Mouse (Mus musculus): Measurements from ENCODE around the gene Ppp2r3a. TPM values are rescaled to one million over a fixed set of nuclear protein-coding genes. Genes with fewer than 3 reads are reported as not detected.

Ppp2r3a gene
- polyA plus RNA-seq, 1 experiment, result 2.7 TPM

GRCm38 (mm10) chr9:101104931-101105330 lies 146.7 kb downstream of the Ppp2r3a start:
- no peak for TF ChIP-seq POLR2A (IDR thresholded peaks at IDR 0.05; ENCODE audit: control insufficient read depth, extremely low read depth, insufficient read depth, low read length, poor library complexity)
- H3K27ac ChIP-seq (ENCODE audit: control insufficient read depth, insufficient read depth, low read length), result no peak overlapping the region
- no peaks in the 10 kb centered on the region for H3K4me1 ChIP-seq (replicated peaks; ENCODE audit: control insufficient read depth, insufficient read depth, low read length)
- H3K36me3 ChIP-seq (ENCODE audit: control insufficient read depth, insufficient read depth, low read length), result peaks cover 33% of the 10 kb centered on the region
- H3K4me3 ChIP-seq (ENCODE audit: control insufficient read depth, insufficient read depth, low read length), result no peak overlapping the region
- H3K27me3 ChIP-seq (ENCODE audit: control insufficient read depth, insufficient read depth, low read length), result no peaks in the 10 kb centered on the region
- DNase-seq, result no peak
- WGBS, result 91% methylated on average over 11 of the region's 11 CpGs

DNA sequence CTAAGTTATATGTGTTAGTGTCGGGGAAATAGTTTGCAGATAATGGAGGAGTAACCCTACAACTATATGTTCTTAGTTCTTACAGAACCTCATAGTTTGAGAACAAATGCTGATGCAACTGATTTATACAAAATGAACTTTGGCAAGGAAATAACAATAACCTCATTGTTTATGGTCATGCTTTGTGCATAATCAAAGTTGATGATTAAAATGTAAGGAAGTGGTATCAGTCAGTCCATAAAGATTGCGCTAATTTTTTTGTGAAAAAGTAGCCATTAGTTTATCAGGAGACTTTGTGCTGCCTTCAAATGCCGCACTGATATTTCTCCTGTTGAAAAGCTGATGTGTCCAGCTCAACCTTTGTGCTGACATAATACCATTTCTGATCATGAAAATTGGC lies 149.3 kb downstream of the Ppp2r3a start:
- H3K36me3 ChIP-seq (ENCODE audit: control insufficient read depth, insufficient read depth, low read length), result peaks cover 33% of the 10 kb centered on the region
- WGBS, result over 99% methylated on average over 3 of the region's 3 CpGs

GRCm38 (mm10) chr9:101101547-101101946 lies 150.0 kb downstream of the Ppp2r3a start:
- WGBS, result 97% methylated on average over 8 of the region's 8 CpGs
- H3K4me1 ChIP-seq (replicated peaks; ENCODE audit: control insufficient read depth, insufficient read depth, low read length), result no peaks in the 10 kb centered on the region
- H3K36me3 ChIP-seq (ENCODE audit: control insufficient read depth, insufficient read depth, low read length), result peaks cover 34% of the 10 kb centered on the region
- H3K4me3 ChIP-seq (ENCODE audit: control insufficient read depth, insufficient read depth, low read length), result no peak overlapping the region
- TF ChIP-seq POLR2A (IDR thresholded peaks at IDR 0.05; ENCODE audit: control insufficient read depth, extremely low read depth, insufficient read depth, low read length, poor library complexity) (no peak), CTCF (IDR thresholded peaks at IDR 0.05; ENCODE audit: borderline replicate concordance, control insufficient read depth, extremely low read depth, insufficient read depth, low read length, poor library complexity) (no peak)
- H3K27me3 ChIP-seq (ENCODE audit: control insufficient read depth, insufficient read depth, low read length), result no peaks in the 10 kb centered on the region
- no peak overlapping the region for H3K27ac ChIP-seq (ENCODE audit: control insufficient read depth, insufficient read depth, low read length)
- DNase-seq, result no peak

More for the DNA sequence above, 149.3 kb downstream of the Ppp2r3a start:
- no peak for TF ChIP-seq POLR2A (IDR thresholded peaks at IDR 0.05; ENCODE audit: control insufficient read depth, extremely low read depth, insufficient read depth, low read length, poor library complexity)
- TF ChIP-seq CTCF (IDR thresholded peaks at IDR 0.05; ENCODE audit: borderline replicate concordance, control insufficient read depth, extremely low read depth, insufficient read depth, low read length, poor library complexity), result no peak
- no peaks in the 10 kb centered on the region for H3K27me3 ChIP-seq (ENCODE audit: control insufficient read depth, insufficient read depth, low read length)
- no peaks in the 10 kb centered on the region for H3K4me1 ChIP-seq (replicated peaks; ENCODE audit: control insufficient read depth, insufficient read depth, low read length)
- no peak for DNase-seq
- H3K27ac ChIP-seq (ENCODE audit: control insufficient read depth, insufficient read depth, low read length), result no peak overlapping the region
- H3K4me3 ChIP-seq (ENCODE audit: control insufficient read depth, insufficient read depth, low read length), result no peak overlapping the region

DNA sequence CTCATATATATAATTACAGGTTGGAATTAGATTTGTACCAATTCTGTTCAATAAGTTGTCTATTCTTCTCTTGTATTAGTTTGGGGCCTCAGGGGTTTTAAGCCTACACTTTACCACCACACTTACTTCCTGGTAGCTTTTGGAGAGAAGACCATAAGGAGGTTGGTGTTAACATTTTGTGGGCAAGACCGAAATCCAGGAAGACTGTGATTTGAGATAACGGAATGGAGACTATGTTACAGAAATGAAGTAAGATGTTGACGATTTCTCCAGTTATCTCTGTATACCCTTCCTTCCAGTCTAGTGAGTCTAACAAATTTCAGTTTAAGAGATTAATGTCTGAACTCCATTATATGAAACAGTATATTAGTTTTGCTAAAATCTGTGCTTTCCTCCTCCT lies 151.4 kb downstream of the Ppp2r3a start:
- peaks cover 34% of the 10 kb centered on the region for H3K36me3 ChIP-seq (ENCODE audit: control insufficient read depth, insufficient read depth, low read length)
- no peaks in the 10 kb centered on the region for H3K4me1 ChIP-seq (replicated peaks; ENCODE audit: control insufficient read depth, insufficient read depth, low read length)
- no peak overlapping the region for H3K27ac ChIP-seq (ENCODE audit: control insufficient read depth, insufficient read depth, low read length)
- TF ChIP-seq POLR2A (IDR thresholded peaks at IDR 0.05; ENCODE audit: control insufficient read depth, extremely low read depth, insufficient read depth, low read length, poor library complexity) (no peak), CTCF (IDR thresholded peaks at IDR 0.05; ENCODE audit: borderline replicate concordance, control insufficient read depth, extremely low read depth, insufficient read depth, low read length, poor library complexity) (no peak)
- no peak for DNase-seq
- no peak overlapping the region for H3K4me3 ChIP-seq (ENCODE audit: control insufficient read depth, insufficient read depth, low read length)
- WGBS, result 78% methylated on average over 3 of the region's 3 CpGs
- no peaks in the 10 kb centered on the region for H3K27me3 ChIP-seq (ENCODE audit: control insufficient read depth, insufficient read depth, low read length)

DNA sequence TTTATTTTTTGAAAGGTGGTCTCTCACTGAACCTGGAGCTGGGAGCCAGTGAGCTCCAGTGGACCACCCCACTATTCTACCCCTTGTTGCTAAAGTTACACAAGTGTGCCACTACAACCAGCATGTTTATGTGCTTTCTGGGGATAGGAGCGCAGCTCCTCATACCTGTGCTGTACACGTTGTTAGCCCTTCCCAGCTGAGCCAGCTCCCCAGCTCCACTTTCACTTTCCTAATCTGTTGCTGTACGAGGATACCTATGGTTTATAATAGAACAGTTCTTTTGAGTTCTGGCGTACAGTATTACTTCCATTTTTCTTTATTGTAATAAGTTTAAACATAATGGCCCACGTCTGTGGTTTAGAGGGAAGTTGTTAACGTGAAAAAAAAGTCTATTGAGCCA lies 152.2 kb downstream of the Ppp2r3a start:
- Histone ChIP-seq H3K36me3 (ENCODE audit: control insufficient read depth, insufficient read depth, low read length) (peaks cover 26% of the 10 kb centered on the region), H3K4me3 (ENCODE audit: control insufficient read depth, insufficient read depth, low read length) (no peak overlapping the region), H3K4me1 (replicated peaks; ENCODE audit: control insufficient read depth, insufficient read depth, low read length) (no peaks in the 10 kb centered on the region), H3K27ac (ENCODE audit: control insufficient read depth, insufficient read depth, low read length) (no peak overlapping the region), H3K27me3 (ENCODE audit: control insufficient read depth, insufficient read depth, low read length) (no peaks in the 10 kb centered on the region)
- 39% methylated on average over 6 of the region's 6 CpGs for WGBS
- TF ChIP-seq CTCF (IDR thresholded peaks at IDR 0.05; ENCODE audit: borderline replicate concordance, control insufficient read depth, extremely low read depth, insufficient read depth, low read length, poor library complexity) (no peak), POLR2A (IDR thresholded peaks at IDR 0.05; ENCODE audit: control insufficient read depth, extremely low read depth, insufficient read depth, low read length, poor library complexity) (no peak)
- DNase-seq, result no peak

GRCm38 (mm10) chr9:101097542-101097941 lies 154.1 kb downstream of the Ppp2r3a start:
- no peak for TF ChIP-seq POLR2A (IDR thresholded peaks at IDR 0.05; ENCODE audit: control insufficient read depth, extremely low read depth, insufficient read depth, low read length, poor library complexity)
- no peak for TF ChIP-seq CTCF (IDR thresholded peaks at IDR 0.05; ENCODE audit: borderline replicate concordance, control insufficient read depth, extremely low read depth, insufficient read depth, low read length, poor library complexity)
- no peak for DNase-seq
- H3K27ac ChIP-seq (ENCODE audit: control insufficient read depth, insufficient read depth, low read length), result no peak overlapping the region
- H3K27me3 ChIP-seq (ENCODE audit: control insufficient read depth, insufficient read depth, low read length), result no peaks in the 10 kb centered on the region
- peaks cover 26% of the 10 kb centered on the region for H3K36me3 ChIP-seq (ENCODE audit: control insufficient read depth, insufficient read depth, low read length)
- no peak overlapping the region for H3K4me3 ChIP-seq (ENCODE audit: control insufficient read depth, insufficient read depth, low read length)
- 81% methylated on average over 1 of the region's 1 CpGs for WGBS
- H3K4me1 ChIP-seq (replicated peaks; ENCODE audit: control insufficient read depth, insufficient read depth, low read length), result no peaks in the 10 kb centered on the region

DNA sequence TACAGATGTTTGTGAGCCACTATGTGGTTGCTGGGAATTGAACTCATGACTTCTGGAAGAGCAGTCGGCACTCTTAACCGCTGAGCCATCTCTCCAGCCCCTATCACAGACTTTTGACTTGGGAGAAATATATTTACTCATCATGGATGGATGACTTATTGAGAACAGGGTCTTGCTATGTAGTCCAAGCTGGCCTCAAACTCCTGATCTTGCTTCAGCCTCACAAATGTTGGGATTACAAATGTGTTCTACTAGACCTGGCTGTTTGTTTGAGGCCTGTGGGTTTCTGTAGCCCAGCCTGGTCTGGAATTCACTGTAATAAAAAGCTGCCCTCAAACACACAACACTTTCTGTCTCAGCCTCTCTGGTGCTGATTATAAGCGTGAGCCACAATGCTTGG lies 155.1 kb downstream of the Ppp2r3a start:
- 96% methylated on average over 3 of the region's 3 CpGs for WGBS
- no peak for DNase-seq
- H3K4me3 ChIP-seq (ENCODE audit: control insufficient read depth, insufficient read depth, low read length), result no peak overlapping the region
- no peak overlapping the region for H3K27ac ChIP-seq (ENCODE audit: control insufficient read depth, insufficient read depth, low read length)
- H3K4me1 ChIP-seq (replicated peaks; ENCODE audit: control insufficient read depth, insufficient read depth, low read length), result no peaks in the 10 kb centered on the region
- TF ChIP-seq CTCF (IDR thresholded peaks at IDR 0.05; ENCODE audit: borderline replicate concordance, control insufficient read depth, extremely low read depth, insufficient read depth, low read length, poor library complexity) (no peak), POLR2A (IDR thresholded peaks at IDR 0.05; ENCODE audit: control insufficient read depth, extremely low read depth, insufficient read depth, low read length, poor library complexity) (no peak)
- peaks cover 15% of the 10 kb centered on the region for H3K36me3 ChIP-seq (ENCODE audit: control insufficient read depth, insufficient read depth, low read length)
- H3K27me3 ChIP-seq (ENCODE audit: control insufficient read depth, insufficient read depth, low read length), result no peaks in the 10 kb centered on the region

All from thymus, adult 2 months (tissue).